Mouse (Mus musculus) liver, embryonic 14 days (tissue): ENCODE results near the gene Chst11. TPM values are rescaled to one million over a fixed set of nuclear protein-coding genes. Genes with fewer than 3 reads are reported as not detected.

Experiments used
- polyA plus RNA-seq: library from polyadenylated mRNA; depleted of rRNA; stranded (reverse); fragments of >200 nt; gene quantifications from 2 replicates; pipeline ENCODE4 v1.2.3, GENCODE M21; 2012; rRNA removed

Gene Chst11
- 4.9 and 5.0 TPM in 2 replicates for polyA plus RNA-seq

GRCm38 (mm10) chr10:82984950-82985699 lies at the start of gene Chst11:
TSS of gene Chst11 (plus strand) at chr10:82985498.

Other genes with a start within 250 kb of the Chst11 start
- 23.3 and 25.4 TPM in 2 replicates for gene Nfyb, start 221.4 kb upstream of the Chst11 start, polyA plus RNA-seq
- gene Txnrd1, start 151.5 kb upstream of the Chst11 start, polyA plus RNA-seq: 27.8 and 36.7 TPM in 2 replicates
- 0.36 and 0.51 TPM in 2 replicates for gene Eid3, start 118.9 kb upstream of the Chst11 start, polyA plus RNA-seq